Comparison of ENCODE assay signal across 25 mouse cellular contexts in genomic region chr11:84044988-84045387, GRCm38 (mm10). TPM values are rescaled to one million over a fixed set of nuclear protein-coding genes. Genes with fewer than 3 reads are reported as not detected.
DNase-seq lines count a peak whose midpoint lies in the region; ATAC-seq and TF ChIP-seq lines count a peak whose summit lies in the region.
"Had no signal": no experiment of that assay in that cellular context is flagged by ENCODE, and none has a peak within 500 bp of the region (broad histone marks: within the 10 kb centered on the region; RNA-seq: fewer than 3 reads in every experiment).

No protein-coding gene starts in this region.

- 35% methylated on average over 1 of the region's 1 CpGs for WGBS in hindbrain, embryonic 10.5 days
- 33% methylated on average over 1 of the region's 1 CpGs for WGBS in hindbrain, postnatal 0 days
- 36% methylated on average over 1 of the region's 1 CpGs for WGBS in embryonic facial prominence, embryonic 10.5 days

- H3K4me1 ChIP-seq in hindbrain, embryonic 10.5 days (replicated peaks) = peaks cover 77% of the 10 kb centered on the region
- H3K4me1 ChIP-seq in hindbrain, postnatal 0 days (ENCODE audit: insufficient read depth, low read length) = 0 out of 2 replicates have a peak, but pooled peaks cover 16% of the 10 kb centered on the region
- peaks cover 52% of the 10 kb centered on the region for H3K4me1 ChIP-seq in embryonic facial prominence, embryonic 10.5 days

- H3K27ac ChIP-seq in hindbrain, embryonic 10.5 days = peak overlapping the region; percentile 57
- no peak overlapping the region for H3K27ac ChIP-seq in hindbrain, postnatal 0 days
- H3K27ac ChIP-seq in embryonic facial prominence, embryonic 10.5 days (replicated peaks) = 0 out of 2 replicates have a peak overlapping the region, but pooled peaks have one; percentile 3
- H3K27ac ChIP-seq: embryonic facial prominence, embryonic 12.5 days; embryonic facial prominence, embryonic 15.5 days; heart, adult 2 months; heart, embryonic 10.5 days; heart, embryonic 13.5 days; hindbrain, embryonic 13.5 days had no signal

- no peak for TF ChIP-seq CTCF in hindbrain, postnatal 0 days (IDR thresholded peaks at IDR 0.05; ENCODE audit: low read depth)

- no peaks in the 10 kb centered on the region for H3K9me3 ChIP-seq in hindbrain, embryonic 10.5 days
- H3K9me3 ChIP-seq in hindbrain, postnatal 0 days (ENCODE audit: low read length) = no peaks in the 10 kb centered on the region
- no peaks in the 10 kb centered on the region for H3K9me3 ChIP-seq in embryonic facial prominence, embryonic 10.5 days
- H3K9me3 ChIP-seq: embryonic facial prominence, embryonic 12.5 days; embryonic facial prominence, embryonic 15.5 days; forebrain, embryonic 13.5 days; G1E; heart, embryonic 10.5 days; heart, embryonic 13.5 days; hindbrain, embryonic 13.5 days had no signal

- H3K4me2 ChIP-seq in hindbrain, postnatal 0 days (ENCODE audit: low read depth, low read length) = no peak overlapping the region
- H3K4me2 ChIP-seq: embryonic facial prominence, embryonic 12.5 days; embryonic facial prominence, embryonic 15.5 days; forebrain, embryonic 13.5 days; heart, embryonic 13.5 days; hindbrain, embryonic 13.5 days had no signal

- H3K4me3 ChIP-seq in hindbrain, embryonic 10.5 days = no peak overlapping the region
- H3K4me3 ChIP-seq in hindbrain, postnatal 0 days (ENCODE audit: low read length) = no peak overlapping the region
- H3K4me3 ChIP-seq in embryonic facial prominence, embryonic 10.5 days = no peak overlapping the region
- H3K4me3 ChIP-seq: embryonic facial prominence, embryonic 12.5 days; embryonic facial prominence, embryonic 15.5 days; forebrain, embryonic 13.5 days; heart, adult 2 months; heart, embryonic 10.5 days; heart, embryonic 13.5 days; hindbrain, embryonic 13.5 days had no signal

- H3K9ac ChIP-seq in hindbrain, postnatal 0 days (replicated peaks; ENCODE audit: low read length) = no peak overlapping the region
- H3K9ac ChIP-seq: embryonic facial prominence, embryonic 12.5 days; embryonic facial prominence, embryonic 15.5 days; forebrain, embryonic 13.5 days; heart, embryonic 13.5 days; hindbrain, embryonic 13.5 days had no signal

- H3K27me3 ChIP-seq in hindbrain, embryonic 10.5 days (ENCODE audit: insufficient read depth, poor library complexity, severe bottlenecking) = no peaks in the 10 kb centered on the region
- no peaks in the 10 kb centered on the region for H3K27me3 ChIP-seq in hindbrain, postnatal 0 days (ENCODE audit: insufficient read depth, low read length)
- no peaks in the 10 kb centered on the region for H3K27me3 ChIP-seq in embryonic facial prominence, embryonic 10.5 days (replicated peaks; ENCODE audit: low read depth, poor library complexity, severe bottlenecking)
- H3K27me3 ChIP-seq: embryonic facial prominence, embryonic 12.5 days; embryonic facial prominence, embryonic 15.5 days; forebrain, embryonic 13.5 days; hindbrain, embryonic 13.5 days; Patski had no signal

- H3K36me3 ChIP-seq in hindbrain, embryonic 10.5 days = peaks cover 16% of the 10 kb centered on the region
- H3K36me3 ChIP-seq in hindbrain, postnatal 0 days (ENCODE audit: insufficient read depth, low read length) = peaks cover 7% of the 10 kb centered on the region
- H3K36me3 ChIP-seq in embryonic facial prominence, embryonic 10.5 days (replicated peaks) = peaks cover 18% of the 10 kb centered on the region

- no peak for DNase-seq in hindbrain, embryonic 10.5 days (ENCODE audit: low spot score)
- DNase-seq in hindbrain, postnatal 0 days (ENCODE audit: low spot score) = no peak
- DNase-seq in retina, postnatal 1 day = peak; percentile 13
- DNase-seq in retina, embryonic 14.5 days (ENCODE audit: low spot score) = no peak
- DNase-seq in embryonic facial prominence, embryonic 10.5 days (ENCODE audit: low spot score) = no peak
- DNase-seq in left cerebral cortex, adult 8-10 months (ENCODE audit: low spot score in 2 of 2) = no peak
- DNase-seq: adrenal gland, postnatal 10 days; adrenal gland, postnatal 36 days; cerebellum, adult 18-20 months; cerebellum, adult 9-10 months; cerebellum, postnatal 14 days; gastrocnemius, postnatal 10 days; gastrocnemius, postnatal 36 days; heart, adult 2 months had no signal

- no peak for ATAC-seq in hindbrain, postnatal 0 days
- ATAC-seq: forebrain, embryonic 13.5 days; hindbrain, embryonic 16.5 days; inflammation-experienced regulatory T-cells, adult 6 months; intestine, embryonic 16.5 days; Patski had no signal

RNA-seq across cellular contexts. Expression of gene Dusp14, which starts 24.1 kb away (rescaled TPM):
- 11.0 and 13.3 TPM in 2 replicates for polyA plus RNA-seq in hindbrain, embryonic 10.5 days (2016; fragmentation: Nextera tagmentation; extraction: Ambion mirVana)
- 8.8 and 16.1 TPM in 2 replicates for total RNA-seq in hindbrain, postnatal 0 days (2014; rRNA removed)
- 12.6 and 15.4 TPM in 2 replicates for polyA plus RNA-seq in hindbrain, postnatal 0 days (2015; fragmentation: Nextera tagmentation; extraction: Ambion mirVana)
- polyA plus RNA-seq in embryonic facial prominence, embryonic 10.5 days (2016; fragmentation: Nextera tagmentation; extraction: Ambion mirVana) = 7.3 and 9.4 TPM in 2 replicates
- 10 to 100 TPM; 54.0 to 59.0 (median 55.3) TPM for total RNA-seq in left cerebral cortex, adult 8-10 months (2022)
- total RNA-seq: G1E had no signal
- polyA plus RNA-seq: G1E had no signal
